Mouse (Mus musculus): ENCODE data around the gene Rasl11a.

GRCm38 (mm10) chr5:146841301-146841700, 3.6 kb upstream of the Rasl11a start:
- TF ChIP-seq POLR2A (IDR thresholded peaks at IDR 0.05; ENCODE audit: insufficient read depth, low read depth, low read length) (no peak), CTCF (IDR thresholded peaks at IDR 0.05; ENCODE audit: insufficient read depth, low read depth, low read length) (no peak)

Measured in olfactory bulb, adult 2 months (tissue).